ENCODE assay signal across 25 mouse cellular contexts in the genomic region with DNA sequence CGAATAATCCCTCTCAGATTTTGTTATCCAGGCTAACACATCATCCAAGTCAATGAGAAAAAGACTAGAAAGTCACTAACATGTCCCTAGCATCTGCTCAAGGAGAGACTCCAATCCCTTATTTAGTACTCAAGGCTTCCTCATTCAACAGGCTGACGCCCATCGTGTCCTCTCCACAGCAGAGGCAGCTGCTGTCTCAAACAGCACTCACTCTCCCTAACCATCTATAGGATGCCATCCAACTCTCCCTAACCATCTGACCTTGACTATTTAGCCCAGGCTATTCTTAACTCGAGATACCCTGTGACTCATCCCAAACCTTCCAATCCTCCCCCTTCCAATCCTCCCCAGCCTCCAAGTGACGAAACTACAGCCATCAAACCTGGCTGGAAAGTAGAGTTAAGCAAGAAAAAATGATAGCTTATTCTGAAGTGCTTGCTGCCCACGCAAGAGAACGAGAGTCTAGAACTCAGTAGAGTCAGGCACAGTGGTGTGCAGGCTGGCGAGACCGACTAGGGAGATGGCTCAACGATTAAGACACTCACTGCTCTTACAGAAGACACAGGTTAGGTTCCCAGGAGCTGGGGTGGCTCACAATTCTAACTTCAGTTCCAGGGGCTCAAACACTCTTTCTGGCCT.
"Had no signal": no experiment of that assay in that cellular context is flagged by ENCODE, and none has a peak within 500 bp of the region (broad histone marks: within the 10 kb centered on the region; RNA-seq: fewer than 3 reads in every experiment).

No protein-coding gene starts in this region.

- H3K27me3 ChIP-seq: heart, embryonic 13.5 days; heart, embryonic 15.5 days; hindbrain, embryonic 12.5 days; intestine, embryonic 15.5 days; limb, embryonic 13.5 days; limb, embryonic 15.5 days; liver, embryonic 13.5 days had no signal

- DNase-seq: gastrocnemius, adult 2 months; gastrocnemius, postnatal 10 days; gastrocnemius, postnatal 25 days; heart, postnatal 4 days; kidney, adult 18-20 months; kidney, adult 8-10 months; kidney, postnatal 10 days; kidney, postnatal 25 days; kidney, postnatal 4 days; layer of hippocampus, postnatal 36 days; left cerebral cortex, postnatal 4 days; liver, embryonic 13.5 days had no signal

- H3K9me3 ChIP-seq: heart, embryonic 13.5 days; heart, embryonic 15.5 days; hindbrain, embryonic 10.5 days; hindbrain, embryonic 12.5 days; intestine, embryonic 15.5 days; limb, embryonic 13.5 days; limb, embryonic 15.5 days; liver, embryonic 13.5 days had no signal

- H3K4me1 ChIP-seq: hindbrain, embryonic 10.5 days; hindbrain, embryonic 12.5 days; intestine, embryonic 15.5 days; limb, embryonic 13.5 days; limb, embryonic 15.5 days; liver, embryonic 13.5 days had no signal

- ATAC-seq: inflammation-experienced regulatory T-cells, adult 6 months; intestine, embryonic 15.5 days; intestine, postnatal 0 days had no signal

- H3K4me3 ChIP-seq: gastrocnemius, adult 2 months; heart, embryonic 13.5 days; heart, embryonic 15.5 days; hindbrain, embryonic 10.5 days; hindbrain, embryonic 12.5 days; intestine, embryonic 15.5 days; layer of hippocampus, adult 2 months; limb, embryonic 13.5 days; limb, embryonic 15.5 days; liver, embryonic 13.5 days had no signal

- H3K27ac ChIP-seq: gastrocnemius, adult 2 months; heart, embryonic 13.5 days; heart, embryonic 15.5 days; hindbrain, embryonic 10.5 days; hindbrain, embryonic 12.5 days; hindbrain, embryonic 14.5 days; intestine, embryonic 15.5 days; layer of hippocampus, adult 2 months; limb, embryonic 13.5 days; limb, embryonic 15.5 days; liver, embryonic 13.5 days had no signal

- H3K4me2 ChIP-seq: heart, embryonic 11.5 days; heart, embryonic 13.5 days; heart, embryonic 15.5 days; hindbrain, embryonic 12.5 days; hindbrain, embryonic 14.5 days; intestine, embryonic 15.5 days; limb, embryonic 13.5 days; limb, embryonic 15.5 days; liver, embryonic 11.5 days; liver, embryonic 13.5 days had no signal
